Mouse (Mus musculus): ENCODE measurements around the gene Ston2.
"Not testable (repeated sequence)": the region's sequence is repeated elsewhere in the genome, so short reads cannot be mapped to it uniquely, and the experiment has no call there.

The Ston2 gene

GRCm38 (mm10) chr12:91589847-91590690 is 198.1 kb downstream of the Ston2 start, which contains the start of gene Gtf2a1:
Gtf2a1 (minus strand) TSS chr12:91590487.
- DNase-seq (ENCODE audit: low read depth), result peak; percentile 91

GRCm38 (mm10) chr12:91589542-91589846 is 198.7 kb downstream of the Ston2 start:
- DNase-seq (ENCODE audit: low read depth), result no peak

- DNase-seq (ENCODE audit: low read depth), result peak; percentile 36
These were observed 199.3 kb downstream of the Ston2 start for GRCm38 (mm10) chr12:91588670-91589541.

GRCm38 (mm10) chr12:91588176-91588669 is 200.0 kb downstream of the Ston2 start:
- DNase-seq (ENCODE audit: low read depth), result peak; percentile 91

- no peak for DNase-seq (ENCODE audit: low read depth)
These were observed 200.6 kb downstream of the Ston2 start for GRCm38 (mm10) chr12:91587491-91588033.

- DNase-seq (ENCODE audit: low read depth), result no peak
These were observed 201.1 kb downstream of the Ston2 start for GRCm38 (mm10) chr12:91587077-91587476.

- DNase-seq (ENCODE audit: low read depth), result not testable (repeated sequence)
These were observed 202.4 kb downstream of the Ston2 start for GRCm38 (mm10) chr12:91585815-91586214.

- peak; percentile 13 for DNase-seq (ENCODE audit: low read depth)
These were observed 203.0 kb downstream of the Ston2 start for GRCm38 (mm10) chr12:91585206-91585605.

- DNase-seq (ENCODE audit: low read depth), result no peak
These were observed 204.8 kb downstream of the Ston2 start for GRCm38 (mm10) chr12:91583409-91583808.

All from c-Kit-positive CD71-negative TER-119-negative erythroid progenitor cells, embryonic 14.5 days (primary cell).